Mouse (Mus musculus) erythroblast, embryonic 14.5 days (primary cell): Measurements from ENCODE around the gene Rundc3a. TPM values are rescaled to one million over a fixed set of nuclear protein-coding genes. Genes with fewer than 3 reads are reported as not detected.

Source experiments
- H3K27me3 ChIP-seq: 2 replicates; pipeline ENCODE4 v1.6.1; 2012; ENCODE audit warnings: inconsistent platforms; ENCODE audit not compliant: control insufficient read depth
- H3K36me3 ChIP-seq: 2 replicates; pipeline ENCODE4 v1.6.1; 2012; ENCODE audit warnings: mild to moderate bottlenecking, inconsistent platforms; ENCODE audit not compliant: control insufficient read depth
- H3K4me1 ChIP-seq: 2 replicates; pipeline ENCODE4 v1.6.1; 2012; ENCODE audit warnings: inconsistent platforms; ENCODE audit not compliant: control insufficient read depth
- H3K4me3 ChIP-seq: replicated peaks from 2 replicates; pipeline ENCODE3; 2012; ENCODE audit warnings: moderate library complexity, mild to moderate bottlenecking, inconsistent platforms
- H3K9me3 ChIP-seq: 2 replicates; pipeline ENCODE4 v1.6.1; 2012; ENCODE audit warnings: low read length, inconsistent platforms, mixed read lengths; ENCODE audit not compliant: control insufficient read depth
- GATA1 ChIP-seq: IDR thresholded peaks from 2 replicates; pipeline ENCODE4 v1.6.1; 2012; ENCODE audit warnings: low read length, inconsistent platforms, mixed read lengths
- TAL1 ChIP-seq: IDR thresholded peaks from 3 replicates; pipeline ENCODE4 v1.6.1; 2012; ENCODE audit warnings: low read length, inconsistent platforms, mixed read lengths
- polyA plus RNA-seq: library from polyadenylated mRNA; stranded (reverse); fragments of >175 nt; gene quantifications from 2 replicates; pipeline ENCODE4 v1.2.3, GENCODE M21; 2012

Rundc3a gene
- polyA plus RNA-seq, 1 experiment, result 1.8 TPM

DNA sequence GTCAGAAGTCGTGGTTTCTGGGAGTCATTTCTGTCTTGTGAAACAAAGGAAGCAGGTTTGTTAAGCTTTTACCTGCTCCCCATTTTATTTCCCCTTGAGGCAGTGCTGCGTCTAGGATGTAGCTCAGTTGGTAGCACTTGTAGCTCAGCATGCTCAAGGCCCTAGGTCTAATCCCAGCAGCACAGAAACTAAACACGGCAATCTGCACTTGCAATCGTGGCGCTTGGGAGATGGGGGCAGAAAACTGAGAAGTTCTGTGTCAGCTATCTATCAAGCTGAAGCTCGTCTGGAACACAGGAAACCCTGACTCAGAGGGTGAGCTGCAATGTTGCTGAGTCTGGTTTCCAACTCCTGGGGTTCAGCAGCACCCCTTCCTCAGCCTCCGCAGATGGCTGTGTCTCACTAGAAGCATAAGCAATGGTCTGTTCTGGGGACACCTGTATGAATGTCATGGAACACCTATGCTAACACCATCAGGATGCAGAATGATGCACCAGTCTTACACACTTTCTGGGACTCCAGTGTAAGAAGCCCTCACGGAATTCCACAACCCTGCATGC lies 35.9 kb downstream of the Rundc3a start:
- no peak for TF ChIP-seq GATA1
- TF ChIP-seq TAL1, result no peak

DNA sequence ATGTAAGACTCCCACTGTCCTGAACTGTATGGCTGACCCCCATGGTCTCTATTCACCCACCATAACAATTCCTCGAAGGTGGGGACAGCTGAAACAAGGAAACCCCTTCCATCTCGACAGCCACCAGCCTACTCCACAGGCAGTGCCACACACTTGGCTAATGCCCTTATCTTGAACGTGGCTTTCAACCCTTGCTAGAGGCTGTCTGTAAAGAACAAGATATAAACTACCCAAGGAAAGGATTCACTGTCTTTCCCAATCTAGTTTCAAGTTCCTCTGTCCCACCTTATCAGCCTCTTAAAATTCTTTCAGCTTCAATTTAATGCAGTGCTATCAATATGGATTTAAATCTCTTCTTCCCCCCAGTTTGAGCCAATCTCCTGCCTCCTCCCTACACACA lies 36.3 kb downstream of the Rundc3a start:
- no peak for TF ChIP-seq GATA1
- TF ChIP-seq TAL1, result no peak
- H3K4me3 ChIP-seq, result peak overlapping the region; percentile 72
- H3K36me3 ChIP-seq, result peaks cover 2% of the 10 kb centered on the region
- peaks cover 41% of the 10 kb centered on the region for H3K4me1 ChIP-seq
- H3K27me3 ChIP-seq, result peaks cover 44% of the 10 kb centered on the region
- no peaks in the 10 kb centered on the region for H3K9me3 ChIP-seq

More for the DNA sequence above, 35.9 kb downstream of the Rundc3a start:
- no peaks in the 10 kb centered on the region for H3K9me3 ChIP-seq
- peaks cover 2% of the 10 kb centered on the region; the same call in 1 of the 2 replicates for H3K36me3 ChIP-seq
- H3K4me1 ChIP-seq, result peaks cover 38% of the 10 kb centered on the region
- peak overlapping the region; percentile 72 for H3K4me3 ChIP-seq
- H3K27me3 ChIP-seq, result peaks cover 49% of the 10 kb centered on the region

DNA sequence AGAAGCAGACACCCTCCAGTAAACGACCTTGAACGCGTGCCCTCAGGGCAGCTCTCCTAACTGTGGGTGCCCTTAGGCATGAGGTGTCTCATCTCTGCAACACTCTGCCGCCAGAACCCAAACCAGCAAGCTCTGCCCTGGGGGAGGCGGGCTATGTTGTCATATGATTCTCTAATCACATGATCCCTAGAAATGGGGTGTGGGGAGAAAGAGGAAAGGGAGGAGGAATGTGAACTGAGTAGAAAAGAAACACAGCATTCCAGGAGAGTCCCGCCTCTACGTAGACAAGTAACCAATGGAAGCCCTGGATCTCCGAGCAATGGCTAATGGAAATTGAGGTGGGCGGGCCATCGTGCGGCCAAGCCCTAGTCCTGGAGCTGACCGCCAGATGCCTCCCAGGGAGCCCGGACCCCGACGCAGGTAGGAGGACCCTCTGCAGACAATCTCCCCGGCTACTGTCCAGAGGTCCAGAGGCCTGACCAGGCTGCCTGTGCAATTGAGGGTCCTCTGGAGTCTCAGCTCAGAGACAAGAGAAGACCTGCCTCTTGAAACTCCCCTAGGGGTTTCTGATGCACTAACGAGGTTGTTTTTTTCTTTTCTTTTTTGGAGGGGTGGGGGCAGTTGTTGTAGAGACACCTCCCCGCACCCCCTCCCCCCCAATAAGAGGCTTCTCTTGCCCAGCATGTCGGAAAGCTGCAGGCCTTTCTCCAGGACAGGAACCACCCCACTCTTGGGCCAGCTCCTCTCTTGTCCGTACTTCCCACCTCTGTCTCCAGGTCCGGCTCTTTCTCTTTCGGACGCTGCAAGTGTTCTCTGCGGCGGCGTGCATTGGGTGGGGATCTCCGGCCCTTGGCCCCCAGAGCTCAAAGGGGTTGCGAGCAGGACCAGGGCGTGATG lies 37.2 kb downstream of the Rundc3a start, which contains the start of gene Grn:
Grn (plus strand) TSS at position 195 of the 897 bp plus-strand sequence.
- H3K36me3 ChIP-seq, result peaks cover 9% of the 10 kb centered on the region
- TF ChIP-seq TAL1 (no peak), GATA1 (no peak)
- peaks cover 40% of the 10 kb centered on the region for H3K27me3 ChIP-seq
- peak within 1 kb of the TSS; percentile 72 for H3K4me3 ChIP-seq
- no peaks in the 10 kb centered on the region for H3K9me3 ChIP-seq
- H3K4me1 ChIP-seq, result peaks cover 41% of the 10 kb centered on the region

DNA sequence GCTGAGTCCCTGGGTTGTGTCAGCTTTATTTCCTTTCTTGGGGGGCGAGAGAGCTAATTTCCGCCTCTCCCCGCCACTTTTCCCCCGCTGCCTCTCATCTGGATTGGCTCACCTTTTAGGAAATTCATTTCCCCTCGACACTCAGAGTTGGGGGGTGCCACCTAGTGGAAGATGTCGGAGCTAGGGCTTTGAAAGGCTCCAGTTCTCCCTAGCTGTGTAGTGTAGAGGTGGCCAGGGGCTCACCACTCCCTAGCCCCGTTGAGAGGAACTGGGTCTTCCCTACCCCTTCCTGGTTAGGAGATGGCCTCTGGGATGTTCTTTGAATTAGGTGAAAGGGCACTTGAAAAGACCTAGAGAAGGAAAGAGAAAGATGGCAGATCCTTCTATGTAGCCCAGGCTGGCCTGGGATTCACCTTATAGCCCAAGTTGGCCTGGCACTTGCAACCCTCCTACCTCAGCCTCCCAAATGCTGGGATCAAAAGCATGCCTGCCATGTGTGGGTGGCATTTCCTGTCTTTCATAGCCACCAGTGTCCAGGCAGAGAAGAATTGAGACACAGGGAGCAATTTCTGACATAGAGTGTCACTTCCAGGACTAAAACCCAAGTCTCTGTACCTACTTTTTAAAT lies 37.9 kb downstream of the Rundc3a start:
- peaks cover 17% of the 10 kb centered on the region for H3K36me3 ChIP-seq
- H3K4me1 ChIP-seq, result peaks cover 41% of the 10 kb centered on the region
- peak overlapping the region; percentile 72 for H3K4me3 ChIP-seq
- no peak for TF ChIP-seq GATA1
- no peak for TF ChIP-seq TAL1
- no peaks in the 10 kb centered on the region for H3K9me3 ChIP-seq
- peaks cover 48% of the 10 kb centered on the region for H3K27me3 ChIP-seq

- Histone ChIP-seq H3K9me3 (no peaks in the 10 kb centered on the region), H3K27me3 (peaks cover 54% of the 10 kb centered on the region), H3K36me3 (peaks cover 20% of the 10 kb centered on the region), H3K4me1 (peaks cover 41% of the 10 kb centered on the region), H3K4me3 (no peak overlapping the region)
- TF ChIP-seq TAL1 (no peak), GATA1 (no peak)
Measured at GRCm38 (mm10) chr11:102431728-102432114, 38.5 kb downstream of the Rundc3a start.

DNA sequence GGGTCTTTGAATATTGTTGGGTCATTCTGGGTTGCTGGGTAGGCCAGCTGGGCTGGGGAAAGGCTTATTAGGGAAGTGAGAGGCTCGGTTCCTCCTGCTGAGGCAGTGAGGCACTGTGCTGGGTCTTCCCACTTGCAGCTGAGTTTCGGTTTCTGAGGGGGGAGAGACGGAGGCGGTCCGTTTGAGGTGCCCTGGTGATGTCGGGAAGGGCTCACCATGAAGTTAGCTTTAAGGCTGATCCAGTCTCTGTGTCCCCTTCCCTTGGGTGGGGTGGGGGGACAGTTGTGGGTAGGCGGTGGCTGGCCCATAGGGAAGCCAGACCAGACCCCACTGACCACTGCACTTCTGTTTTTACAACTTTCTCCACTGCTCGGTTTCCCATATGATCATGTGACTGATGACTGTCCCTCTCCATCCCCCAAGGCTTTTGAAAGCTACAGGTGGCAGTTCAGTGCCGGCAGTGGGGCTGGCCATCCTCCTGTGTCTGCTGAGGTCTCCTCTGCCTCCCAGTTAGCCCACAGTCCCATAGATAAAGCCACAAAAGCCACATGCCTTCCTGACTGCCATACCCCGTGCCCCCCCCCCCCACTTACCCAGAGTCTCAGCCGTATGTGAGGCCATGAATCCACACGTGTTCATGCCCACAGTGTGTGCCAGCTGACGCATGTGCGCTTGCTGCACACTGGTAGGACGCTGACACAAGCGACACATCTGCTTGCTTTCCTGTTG lies 39.1 kb downstream of the Rundc3a start:
- TF ChIP-seq GATA1 (no peak), TAL1 (no peak)
- peaks cover 41% of the 10 kb centered on the region for H3K4me1 ChIP-seq
- peaks cover 54% of the 10 kb centered on the region for H3K27me3 ChIP-seq

DNA sequence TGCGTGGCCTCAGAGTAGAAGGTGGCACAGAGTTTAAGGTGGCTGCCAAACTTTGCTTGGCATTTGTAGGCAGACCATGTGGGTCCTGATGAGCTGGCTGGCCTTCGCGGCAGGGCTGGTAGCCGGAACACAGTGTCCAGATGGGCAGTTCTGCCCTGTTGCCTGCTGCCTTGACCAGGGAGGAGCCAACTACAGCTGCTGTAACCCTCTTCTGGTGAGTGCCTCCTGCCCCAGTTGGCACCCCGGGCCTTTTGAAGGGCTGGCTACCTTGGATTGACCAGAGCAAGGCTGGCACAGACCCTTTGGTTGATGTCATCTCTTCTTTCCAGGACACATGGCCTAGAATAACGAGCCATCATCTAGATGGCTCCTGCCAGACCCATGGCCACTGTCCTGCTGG lies 39.7 kb downstream of the Rundc3a start:
- Histone ChIP-seq H3K4me3 (peak overlapping the region; percentile 25), H3K27me3 (peaks cover 59% of the 10 kb centered on the region), H3K9me3 (peaks cover 6% of the 10 kb centered on the region), H3K4me1 (peaks cover 48% of the 10 kb centered on the region), H3K36me3 (peaks cover 20% of the 10 kb centered on the region)
- no peak for TF ChIP-seq GATA1
- TF ChIP-seq TAL1, result no peak

More for the DNA sequence above, 39.1 kb downstream of the Rundc3a start:
- H3K9me3 ChIP-seq, result peaks cover under 1% of the 10 kb centered on the region; the same call in 1 of the 2 replicates
- peaks cover 20% of the 10 kb centered on the region for H3K36me3 ChIP-seq
- peak overlapping the region; percentile 25 for H3K4me3 ChIP-seq

- peaks cover 20% of the 10 kb centered on the region for H3K36me3 ChIP-seq
- H3K9me3 ChIP-seq, result peaks cover 16% of the 10 kb centered on the region
- no peak overlapping the region for H3K4me3 ChIP-seq
- H3K27me3 ChIP-seq, result peaks cover 60% of the 10 kb centered on the region
- TF ChIP-seq TAL1, result no peak
- no peak for TF ChIP-seq GATA1
- H3K4me1 ChIP-seq, result peaks cover 54% of the 10 kb centered on the region
Measured at GRCm38 (mm10) chr11:102433866-102434265, 40.7 kb downstream of the Rundc3a start.
